Mouse (Mus musculus) midbrain, embryonic 12.5 days (tissue): ENCODE data around the gene Ring1. TPM values are rescaled to one million over a fixed set of nuclear protein-coding genes. Genes with fewer than 3 reads are reported as not detected.

Experiments
- ATAC-seq: fragments of 200-750 bp; cut with Nextera tagmentation; 2 replicates; pipeline ENCODE4 v1.8.0; 2017; ENCODE audit warnings: low read depth, moderate TSS enrichment, moderate library complexity; ENCODE audit not compliant: low FRiP score
- H3K27ac ChIP-seq: fragments of 300-500 bp; sonication (generic); replicated peaks from 2 replicates; pipeline ENCODE4 v1.5.1; 2016; ENCODE audit warnings: mild to moderate bottlenecking
- H3K27me3 ChIP-seq: fragments of 300-500 bp; sonication (generic); 2 replicates; pipeline ENCODE4 v1.6.1; 2016; ENCODE audit warnings: mild to moderate bottlenecking
- H3K36me3 ChIP-seq: fragments of 300-500 bp; sonication (generic); 2 replicates; pipeline ENCODE4 v1.6.1; 2016
- H3K4me1 ChIP-seq: fragments of 300-500 bp; sonication (generic); 2 replicates; pipeline ENCODE4 v1.6.1; 2016
- H3K4me2 ChIP-seq: fragments of 300-500 bp; sonication (generic); replicated peaks from 2 replicates; pipeline ENCODE4 v1.6.1; 2016; ENCODE audit warnings: mild to moderate bottlenecking, moderate library complexity
- H3K4me3 ChIP-seq: fragments of 300-500 bp; sonication (generic); 2 replicates; pipeline ENCODE4 v1.5.1; 2016; ENCODE audit warnings: mild to moderate bottlenecking
- H3K9ac ChIP-seq: fragments of 300-500 bp; sonication (generic); replicated peaks from 2 replicates; pipeline ENCODE4 v1.6.1; 2016; ENCODE audit warnings: mild to moderate bottlenecking, moderate library complexity
- H3K9me3 ChIP-seq: fragments of 300-500 bp; sonication (generic); 2 replicates; pipeline ENCODE4 v1.6.1; 2016; ENCODE audit warnings: mild to moderate bottlenecking
- WGBS: fragments of 180-500 bp; shearing (Covaris S2); methylation state at CpG from one replicate; pipeline ENCODE4 v1.1.7; 2016; 5-methylcytosine and 5-hydroxymethylcytosine counted together
- polyA plus RNA-seq: library from polyadenylated mRNA; unstranded; fragments of >200 nt; fragmentation: Nextera tagmentation; extraction: Ambion mirVana; gene quantifications from 2 replicates; pipeline ENCODE4 v1.2.1, GENCODE M21; 2016

The Ring1 gene
- polyA plus RNA-seq, 1 experiment from 2014 or later: 27.0 TPM

- H3K4me3 ChIP-seq: no peak overlapping the region
- H3K9ac ChIP-seq: no peak overlapping the region
- peaks cover 43% of the 10 kb centered on the region for H3K36me3 ChIP-seq
- WGBS: 92% methylated on average over 9 of the region's 9 CpGs
- H3K27me3 ChIP-seq: peaks cover 9% of the 10 kb centered on the region
- H3K4me2 ChIP-seq: no peak overlapping the region
- no peaks in the 10 kb centered on the region for H3K9me3 ChIP-seq
- peaks cover 49% of the 10 kb centered on the region for H3K4me1 ChIP-seq
- H3K27ac ChIP-seq: no peak overlapping the region
- no peak for ATAC-seq
Observed at GRCm38 (mm10) chr17:34035517-34035916, 11.0 kb upstream of the Ring1 start.

DNA sequence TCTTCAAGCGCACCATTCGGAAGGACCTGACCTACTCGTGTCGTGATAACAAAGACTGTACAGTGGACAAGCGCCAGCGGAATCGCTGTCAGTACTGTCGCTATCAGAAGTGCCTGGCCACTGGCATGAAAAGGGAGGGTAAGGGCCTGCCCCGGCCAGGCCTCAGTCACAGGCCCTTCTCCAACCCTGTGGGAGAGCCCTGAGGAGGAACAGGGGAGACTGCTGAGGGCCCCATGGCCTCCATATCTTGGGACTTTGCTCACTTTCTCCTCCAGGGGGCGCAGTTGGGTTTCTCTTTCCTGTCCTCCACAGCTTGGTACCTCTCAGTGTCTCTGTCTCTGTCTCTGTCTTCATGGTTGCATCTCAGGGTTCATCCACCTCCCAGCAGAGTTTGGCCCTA lies 9.6 kb upstream of the Ring1 start:
- Histone ChIP-seq H3K4me3 (no peak overlapping the region), H3K27me3 (0 out of 2 replicates have a peak, but pooled peaks cover 3% of the 10 kb centered on the region), H3K4me1 (peaks cover 49% of the 10 kb centered on the region), H3K9me3 (no peaks in the 10 kb centered on the region), H3K9ac (no peak overlapping the region), H3K27ac (no peak overlapping the region), H3K4me2 (no peak overlapping the region), H3K36me3 (peaks cover 55% of the 10 kb centered on the region)
- WGBS: 78% methylated on average over 10 of the region's 10 CpGs
- no peak for ATAC-seq

- no peak for ATAC-seq
- 90% methylated on average over 9 of the region's 9 CpGs for WGBS
- peaks cover 49% of the 10 kb centered on the region for H3K4me1 ChIP-seq
- 0 out of 2 replicates have a peak, but pooled peaks cover 3% of the 10 kb centered on the region for H3K27me3 ChIP-seq
- H3K4me3 ChIP-seq: peak overlapping the region; percentile 95; the same call in 1 of the 2 replicates
- no peaks in the 10 kb centered on the region for H3K9me3 ChIP-seq
- 0 out of 2 replicates have a peak overlapping the region, but pooled peaks have one; percentile 96 for H3K9ac ChIP-seq
- H3K4me2 ChIP-seq: peak overlapping the region; percentile 97; the same call in 1 of the 2 replicates
- peaks cover 61% of the 10 kb centered on the region for H3K36me3 ChIP-seq
- H3K27ac ChIP-seq: no peak overlapping the region
Observed at GRCm38 (mm10) chr17:34033441-34033840, 9.0 kb upstream of the Ring1 start.

- peaks cover 48% of the 10 kb centered on the region for H3K4me1 ChIP-seq
- H3K27ac ChIP-seq: no peak overlapping the region
- peak overlapping the region; percentile 95 for H3K4me3 ChIP-seq
- peak overlapping the region; percentile 96 for H3K9ac ChIP-seq
- WGBS: 62% methylated on average over 8 of the region's 9 CpGs
- H3K27me3 ChIP-seq: no peaks in the 10 kb centered on the region
- H3K9me3 ChIP-seq: no peaks in the 10 kb centered on the region
- no peak for ATAC-seq
- H3K36me3 ChIP-seq: peaks cover 59% of the 10 kb centered on the region
- peak overlapping the region; percentile 97 for H3K4me2 ChIP-seq
Observed at GRCm38 (mm10) chr17:34032806-34033205, 8.3 kb upstream of the Ring1 start.

- ATAC-seq: no peak
- peak overlapping the region; percentile 97 for H3K4me2 ChIP-seq
- no peaks in the 10 kb centered on the region for H3K9me3 ChIP-seq
- H3K4me3 ChIP-seq: peak overlapping the region; percentile 95
- peaks cover 53% of the 10 kb centered on the region for H3K36me3 ChIP-seq
- no peaks in the 10 kb centered on the region for H3K27me3 ChIP-seq
- H3K27ac ChIP-seq: peak overlapping the region; percentile 98
- peak overlapping the region; percentile 96 for H3K9ac ChIP-seq
- WGBS: under 1% methylated on average over 38 of the region's 48 CpGs
- peaks cover 50% of the 10 kb centered on the region for H3K4me1 ChIP-seq
Observed at GRCm38 (mm10) chr17:34032174-34032632, 7.7 kb upstream of the Ring1 start.

DNA sequence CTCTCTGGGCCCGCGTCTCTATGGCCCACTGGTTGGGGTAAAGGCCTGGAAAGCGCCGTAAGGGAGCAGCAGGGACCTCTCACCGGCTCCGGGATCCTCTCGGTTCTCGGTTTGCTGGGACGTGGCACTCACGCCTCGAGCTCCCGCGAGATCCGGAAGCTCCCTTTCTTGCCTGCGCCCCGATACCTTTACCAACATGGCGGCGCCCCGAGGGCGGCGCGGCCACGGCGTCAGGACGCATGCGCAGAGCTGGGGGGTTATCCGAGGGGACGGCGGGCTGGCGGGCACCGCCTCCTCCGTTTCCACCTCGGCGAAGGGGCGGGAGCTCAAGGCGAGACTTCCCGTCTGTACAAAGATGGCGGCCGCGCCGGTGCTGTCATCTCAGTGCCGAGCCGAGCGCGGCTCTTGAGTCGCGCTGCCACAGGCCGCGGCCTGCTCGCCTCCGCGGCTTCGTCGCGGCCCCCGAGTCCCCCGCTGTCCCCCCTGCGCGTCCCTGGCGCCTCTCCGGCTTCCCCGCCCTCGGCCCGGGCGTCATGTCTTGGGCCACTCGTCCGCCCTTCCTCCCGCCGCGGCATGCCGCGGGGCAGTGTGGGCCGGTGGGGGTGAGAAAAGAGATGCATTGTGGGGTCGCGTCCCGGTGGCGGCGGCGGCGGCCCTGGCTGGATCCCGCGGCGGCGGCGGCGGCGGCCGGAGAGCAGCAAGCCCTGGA lies 7.1 kb upstream of the Ring1 start, which contains the start of the genes Slc39a7 and Rxrb:
TSS of gene Slc39a7 (minus strand) at position 218 of the 709 bp plus-strand sequence.
TSS of gene Rxrb (plus strand) at position 348 of the 709 bp plus-strand sequence.
- Histone ChIP-seq H3K4me1 (peaks cover 56% of the 10 kb centered on the region), H3K9ac (peak within 1 kb of the TSS; percentile 96), H3K27me3 (no peaks in the 10 kb centered on the region), H3K9me3 (no peaks in the 10 kb centered on the region), H3K36me3 (peaks cover 47% of the 10 kb centered on the region), H3K4me2 (peak within 1 kb of the TSS; percentile 97), H3K27ac (peak within 1 kb of the TSS; percentile 98), H3K4me3 (peak within 1 kb of the TSS; percentile 95)
- peak; percentile 67 for ATAC-seq
- under 1% methylated on average over 70 of the region's 88 CpGs for WGBS

- peaks cover 40% of the 10 kb centered on the region for H3K36me3 ChIP-seq
- WGBS: 2% methylated on average over 20 of the region's 20 CpGs
Observed at GRCm38 (mm10) chr17:34030861-34031326, 6.4 kb upstream of the Ring1 start.

DNA sequence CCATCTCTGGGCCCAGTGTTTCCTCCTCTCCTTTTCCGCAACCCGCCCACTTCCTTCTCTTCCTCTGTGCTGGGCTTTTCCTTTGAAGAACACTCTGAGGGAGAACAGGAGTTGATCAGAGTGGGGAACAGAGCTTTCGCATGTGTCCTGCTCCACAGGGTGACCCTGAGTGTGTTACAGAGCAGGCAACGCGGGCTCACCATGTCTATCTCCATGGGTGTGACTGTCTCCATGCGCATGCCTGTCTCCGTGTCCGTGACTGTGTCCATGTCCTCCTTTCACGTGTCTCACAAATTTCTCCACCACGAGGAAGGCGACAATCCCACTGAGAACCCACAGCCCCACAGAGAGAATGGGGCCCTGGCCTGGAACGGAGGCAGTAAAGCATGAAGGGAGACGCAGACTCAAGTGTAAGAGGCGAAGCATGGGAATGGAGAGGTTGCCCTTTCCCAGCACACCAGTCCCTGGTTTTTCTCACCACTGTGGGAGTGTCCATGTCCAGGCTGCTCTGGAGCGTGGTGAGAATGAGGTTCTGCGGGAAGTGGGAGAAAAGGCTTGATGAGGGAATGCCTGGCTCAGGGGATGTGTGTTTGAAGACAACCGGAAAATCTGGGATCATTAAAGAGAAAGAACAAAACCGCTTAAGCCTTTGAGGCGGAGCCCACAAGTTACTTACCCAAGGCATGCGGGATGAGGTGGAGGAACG lies 5.6 kb upstream of the Ring1 start:
- H3K36me3 ChIP-seq: peaks cover 32% of the 10 kb centered on the region
- peak overlapping the region; percentile 98; the same call in 1 of the 2 replicates for H3K27ac ChIP-seq
- peak overlapping the region; percentile 95 for H3K4me3 ChIP-seq
- no peak for ATAC-seq
- 65% methylated on average over 21 of the region's 21 CpGs for WGBS
- H3K4me2 ChIP-seq: peak overlapping the region; percentile 97
- H3K9me3 ChIP-seq: no peaks in the 10 kb centered on the region
- H3K4me1 ChIP-seq: peaks cover 70% of the 10 kb centered on the region
- H3K9ac ChIP-seq: peak overlapping the region; percentile 91
- no peaks in the 10 kb centered on the region for H3K27me3 ChIP-seq

More at GRCm38 (mm10) chr17:34030861-34031326, 6.4 kb upstream of the Ring1 start:
- Histone ChIP-seq H3K27me3 (no peaks in the 10 kb centered on the region), H3K9ac (peak overlapping the region; percentile 91), H3K4me2 (peak overlapping the region; percentile 97), H3K27ac (peak overlapping the region; percentile 98), H3K9me3 (no peaks in the 10 kb centered on the region), H3K4me1 (peaks cover 63% of the 10 kb centered on the region), H3K4me3 (peak overlapping the region; percentile 95)
- no peak for ATAC-seq

DNA sequence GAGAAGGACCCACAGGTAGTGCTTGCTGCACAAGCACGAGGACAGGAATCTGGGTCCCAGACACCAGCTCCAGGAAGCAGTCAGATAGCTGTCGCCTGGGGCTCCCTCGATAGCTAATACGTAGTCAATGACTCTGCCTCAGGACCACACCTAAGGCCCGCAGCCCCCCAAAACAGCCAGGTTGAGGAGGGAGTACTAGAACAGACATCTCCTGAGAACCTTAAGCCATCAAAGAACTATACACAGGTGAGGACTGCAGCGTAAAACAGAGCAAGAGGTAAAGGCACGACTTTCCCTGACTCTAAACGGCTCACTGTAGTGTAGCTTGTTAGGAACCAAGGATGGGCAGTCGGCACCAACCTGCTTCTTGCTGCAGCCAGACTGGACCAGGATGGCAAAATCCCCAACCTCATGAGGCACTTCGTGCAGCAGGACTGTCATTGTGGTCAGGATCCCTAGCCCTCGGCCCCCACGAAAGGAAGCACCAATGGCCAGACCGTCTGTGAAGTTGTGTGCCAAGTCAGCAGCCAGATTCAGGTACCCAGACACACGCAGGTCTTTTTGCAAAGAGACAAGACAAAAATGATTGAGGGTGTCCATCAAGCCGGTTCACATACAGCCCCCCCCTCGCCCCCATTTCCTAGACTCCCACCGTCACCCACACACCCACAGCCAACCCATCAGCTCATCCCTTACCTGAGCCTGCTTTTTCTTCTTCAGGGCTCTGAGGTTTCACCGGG lies 4.8 kb upstream of the Ring1 start:
- 84% methylated on average over 18 of the region's 18 CpGs for WGBS
- Histone ChIP-seq H3K9ac (peak overlapping the region; percentile 91), H3K36me3 (peaks cover 25% of the 10 kb centered on the region), H3K9me3 (no peaks in the 10 kb centered on the region), H3K27ac (peak overlapping the region; percentile 96), H3K4me3 (peak overlapping the region; percentile 95), H3K27me3 (no peaks in the 10 kb centered on the region), H3K4me1 (peaks cover 70% of the 10 kb centered on the region), H3K4me2 (peak overlapping the region; percentile 97)
- no peak for ATAC-seq

DNA sequence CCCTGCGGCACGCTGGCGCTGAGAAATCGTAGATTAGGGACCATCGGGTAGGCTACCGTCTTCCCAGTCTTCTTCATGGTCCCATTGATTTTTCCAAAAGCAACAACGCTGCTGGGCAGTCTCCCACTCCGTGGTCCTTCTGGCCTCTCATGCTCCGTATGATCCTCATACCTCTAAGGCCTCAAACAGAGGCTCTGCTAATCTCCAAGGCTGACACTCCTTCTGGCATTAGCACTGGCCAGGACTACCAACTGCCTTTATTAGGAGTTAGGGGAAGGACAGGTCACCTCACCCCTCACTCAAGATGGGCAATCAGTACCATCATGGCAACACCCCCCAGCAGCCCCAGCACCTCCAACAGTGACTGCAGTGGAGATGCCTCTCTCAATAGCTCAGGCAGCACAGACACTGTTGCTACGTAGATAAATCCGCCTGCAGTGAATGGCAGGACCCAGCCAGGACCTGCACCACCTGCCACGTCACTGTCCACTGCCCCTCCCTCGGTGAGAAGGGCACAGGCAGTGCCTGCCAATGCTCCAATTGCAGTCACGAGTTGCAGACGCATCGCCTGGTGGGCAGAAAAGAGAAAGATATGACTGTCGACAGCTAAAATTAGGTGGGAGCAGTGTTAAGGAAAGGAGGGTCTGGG lies 4.1 kb upstream of the Ring1 start:
- WGBS: 45% methylated on average over 17 of the region's 17 CpGs
- H3K36me3 ChIP-seq: peaks cover 19% of the 10 kb centered on the region
- H3K9ac ChIP-seq: peak overlapping the region; percentile 32; the same call in 1 of the 2 replicates
- peak overlapping the region; percentile 88 for H3K4me2 ChIP-seq
- no peak for ATAC-seq
- H3K9me3 ChIP-seq: no peaks in the 10 kb centered on the region
- peak overlapping the region; percentile 95 for H3K4me3 ChIP-seq
- no peaks in the 10 kb centered on the region for H3K27me3 ChIP-seq
- peaks cover 71% of the 10 kb centered on the region for H3K4me1 ChIP-seq
- H3K27ac ChIP-seq: peak overlapping the region; percentile 96

DNA sequence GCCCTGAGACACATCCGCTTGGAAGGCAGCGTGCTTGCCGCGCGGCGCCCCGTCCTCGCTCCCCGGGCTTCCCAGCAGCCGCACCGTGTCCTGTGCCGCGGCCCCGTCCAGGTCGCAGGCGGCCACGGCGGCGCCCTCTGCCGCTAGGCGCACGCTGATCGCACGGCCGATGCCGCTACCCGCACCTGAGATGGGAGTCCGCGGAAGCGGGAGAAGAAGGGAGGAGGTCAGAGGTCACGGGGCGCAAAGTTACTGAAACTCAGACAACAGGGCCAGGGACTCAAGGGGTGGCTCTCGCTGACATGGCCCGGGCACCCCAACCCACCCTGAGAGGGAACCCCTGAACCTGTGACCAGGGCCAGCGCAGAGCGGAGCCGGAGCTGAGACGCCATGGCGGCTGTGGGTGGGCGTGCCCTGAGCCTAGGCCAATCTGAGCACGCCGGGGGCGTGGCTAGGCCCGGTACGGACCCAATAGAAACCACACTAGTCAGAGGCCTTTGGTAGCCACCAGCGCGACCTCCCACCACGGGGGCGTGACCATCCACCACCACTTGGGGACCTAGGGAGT lies 3.3 kb upstream of the Ring1 start, which contains the start of gene H2-Ke6:
TSS of gene H2-Ke6 (minus strand) at position 405 of the 568 bp plus-strand sequence.
- 0% methylated on average over 48 of the region's 49 CpGs for WGBS
- Histone ChIP-seq H3K36me3 (peaks cover 25% of the 10 kb centered on the region), H3K4me1 (peaks cover 68% of the 10 kb centered on the region)

More for the DNA sequence above, 3.3 kb upstream of the Ring1 start, which contains the start of gene H2-Ke6:
- Histone ChIP-seq H3K4me2 (peak within 1 kb of the TSS; percentile 88), H3K27ac (peak within 1 kb of the TSS; percentile 96), H3K27me3 (no peaks in the 10 kb centered on the region), H3K9me3 (no peaks in the 10 kb centered on the region), H3K4me3 (peak within 1 kb of the TSS; percentile 95), H3K9ac (peak within 1 kb of the TSS; percentile 88)
- ATAC-seq: peak; percentile 61
